Mouse (Mus musculus) lung, postnatal 0 days (tissue): ENCODE measurements at regions not wholly inside any gene's neighbourhood (a gene's known extent, or its start where the extent isn't known, plus 50 kb on each side); places are given as distances from the start of the nearest gene placed in this dataset.

Source experiments
- CTCF ChIP-seq: IDR thresholded peaks from 2 replicates; pipeline ENCODE4 v1.5.1; 2016; ENCODE audit warnings: antibody characterized with exemption, mild to moderate bottlenecking
- EP300 ChIP-seq: IDR thresholded peaks from 2 replicates; pipeline ENCODE4 v1.6.1; 2016; ENCODE audit warnings: antibody characterized with exemption, mild to moderate bottlenecking, control low read depth

GRCm38 (mm10) chr13:44024612-44025011 lies 240.0 kb downstream of the Cd83 start:
- TF ChIP-seq EP300 (no peak), CTCF (no peak)
